Mouse (Mus musculus) ES-CJ7 (cell line): Measurements from ENCODE around the gene Dgkg.
A peak's percentile ranks its signal among the peaks of the same experiment; 100 is the strongest.

Experiments
- DNase-seq: peaks from one replicate; pipeline ENCODE4 v3.0.0; 2011; ENCODE audit warnings: low read depth, low spot score

Dgkg gene

GRCm38 (mm10) chr16:22598741-22599140 is 58.3 kb downstream of the Dgkg start:
- no peak for DNase-seq

- DNase-seq: no peak
Observed at GRCm38 (mm10) chr16:22596394-22596793, 60.6 kb downstream of the Dgkg start.

- no peak for DNase-seq
Observed at GRCm38 (mm10) chr16:22593907-22594306, 63.1 kb downstream of the Dgkg start.

- DNase-seq: no peak
Observed at GRCm38 (mm10) chr16:22589619-22590018, 67.4 kb downstream of the Dgkg start.

GRCm38 (mm10) chr16:22586151-22586836 is 70.7 kb downstream of the Dgkg start:
- no peak for DNase-seq

- DNase-seq: no peak
Observed at GRCm38 (mm10) chr16:22585523-22585922, 71.5 kb downstream of the Dgkg start.

- DNase-seq: no peak
Observed at GRCm38 (mm10) chr16:22583401-22583800, 73.6 kb downstream of the Dgkg start.

GRCm38 (mm10) chr16:22582173-22582929 is 74.7 kb downstream of the Dgkg start:
- DNase-seq: no peak

GRCm38 (mm10) chr16:22580103-22580502 is 76.9 kb downstream of the Dgkg start:
- peak; percentile 82 for DNase-seq

GRCm38 (mm10) chr16:22578883-22579282 is 78.1 kb downstream of the Dgkg start:
- no peak for DNase-seq

- peak; percentile 37 for DNase-seq
Observed at GRCm38 (mm10) chr16:22577656-22578055, 79.4 kb downstream of the Dgkg start.

- no peak for DNase-seq
Observed at GRCm38 (mm10) chr16:22574164-22574563, 82.9 kb downstream of the Dgkg start.

GRCm38 (mm10) chr16:22572641-22573341 is 84.2 kb downstream of the Dgkg start:
- no peak for DNase-seq

- DNase-seq: no peak
Observed at GRCm38 (mm10) chr16:22564907-22565272, 92.1 kb downstream of the Dgkg start.

- DNase-seq: peak; percentile 93
Observed at GRCm38 (mm10) chr16:22564259-22564906, 92.6 kb downstream of the Dgkg start.

- no peak for DNase-seq
Observed at GRCm38 (mm10) chr16:22563594-22563993, 93.4 kb downstream of the Dgkg start.

- peak; percentile 81 for DNase-seq
Observed at GRCm38 (mm10) chr16:22554996-22555395, 102.0 kb downstream of the Dgkg start.

GRCm38 (mm10) chr16:22552351-22552750 is 104.7 kb downstream of the Dgkg start:
- no peak for DNase-seq

GRCm38 (mm10) chr16:22551231-22552000 is 105.6 kb downstream of the Dgkg start:
- no peak for DNase-seq

- DNase-seq: no peak
Observed at GRCm38 (mm10) chr16:22549346-22549745, 107.7 kb downstream of the Dgkg start.
